ENCODE assay signal across 19 mouse cellular contexts in genomic region chr10:13572410-13572809, GRCm38 (mm10).
"Had no signal": no experiment of that assay in that cellular context is flagged by ENCODE, and none has a peak within 500 bp of the region (broad histone marks: within the 10 kb centered on the region; RNA-seq: fewer than 3 reads in every experiment).

No protein-coding gene starts in this region.

- H3K9ac ChIP-seq: limb, embryonic 12.5 days; limb, embryonic 15.5 days; liver, embryonic 14.5 days; liver, postnatal 0 days; lung, embryonic 14.5 days; midbrain, embryonic 12.5 days; midbrain, embryonic 15.5 days; neural tube, embryonic 13.5 days had no signal

- ATAC-seq: liver, postnatal 0 days; lung, postnatal 0 days; midbrain, embryonic 15.5 days had no signal

- H3K27ac ChIP-seq: layer of hippocampus, adult 2 months; limb, embryonic 12.5 days; limb, embryonic 15.5 days; liver, embryonic 14.5 days; macrophage; midbrain, embryonic 12.5 days; midbrain, embryonic 15.5 days; neural tube, embryonic 13.5 days; stomach, postnatal 0 days had no signal

- H3K36me3 ChIP-seq: limb, embryonic 12.5 days; limb, embryonic 15.5 days; midbrain, embryonic 12.5 days; midbrain, embryonic 15.5 days; neural tube, embryonic 13.5 days had no signal

- DNase-seq: kidney, adult 11 months; kidney, adult 8-10 months; kidney, postnatal 25 days; layer of hippocampus, adult 9-11 months; liver, postnatal 0 days; right cerebral cortex, postnatal 4 days; thymus, postnatal 25 days had no signal

- H3K9me3 ChIP-seq: limb, embryonic 12.5 days; limb, embryonic 15.5 days; midbrain, embryonic 12.5 days; midbrain, embryonic 15.5 days; neural tube, embryonic 13.5 days had no signal

- H3K4me2 ChIP-seq: limb, embryonic 12.5 days; limb, embryonic 15.5 days; liver, embryonic 11.5 days; lung, embryonic 14.5 days; midbrain, embryonic 12.5 days; midbrain, embryonic 15.5 days; neural tube, embryonic 13.5 days had no signal

- H3K4me3 ChIP-seq: layer of hippocampus, adult 2 months; limb, embryonic 12.5 days; limb, embryonic 15.5 days; midbrain, embryonic 12.5 days; midbrain, embryonic 15.5 days; neural tube, embryonic 13.5 days had no signal
